Mouse (Mus musculus) embryonic facial prominence, embryonic 13.5 days (tissue): ENCODE results near the gene Arhgef3. TPM values are rescaled to one million over a fixed set of nuclear protein-coding genes. Genes with fewer than 3 reads are reported as not detected.

Experiments
- ATAC-seq: fragments of 200-750 bp; cut with Nextera tagmentation; 2 replicates; pipeline ENCODE4 v1.8.0; 2017; ENCODE audit warnings: low read depth; ENCODE audit not compliant: insufficient number of reproducible peaks, insufficient read depth, low FRiP score, low TSS enrichment
- H3K27ac ChIP-seq: fragments of 300-500 bp; sonication (generic); 2 replicates; pipeline ENCODE4 v1.5.1; 2015; ENCODE audit warnings: moderate library complexity, mild to moderate bottlenecking, inconsistent platforms
- H3K27me3 ChIP-seq: fragments of 300-500 bp; sonication (generic); 2 replicates; pipeline ENCODE4 v1.6.1; 2015; ENCODE audit warnings: mild to moderate bottlenecking, inconsistent platforms
- H3K36me3 ChIP-seq: fragments of 300-500 bp; sonication (generic); 2 replicates; pipeline ENCODE4 v1.6.1; 2015; ENCODE audit warnings: mild to moderate bottlenecking, inconsistent platforms
- H3K4me1 ChIP-seq: fragments of 300-500 bp; sonication (generic); 2 replicates; pipeline ENCODE4 v1.6.1; 2015; ENCODE audit warnings: inconsistent platforms
- H3K4me2 ChIP-seq: fragments of 300-500 bp; sonication (generic); 2 replicates; pipeline ENCODE4 v1.6.1; 2015; ENCODE audit warnings: moderate library complexity, mild to moderate bottlenecking, inconsistent platforms
- H3K4me3 ChIP-seq: fragments of 300-500 bp; sonication (generic); 2 replicates; pipeline ENCODE4 v1.5.1; 2015; ENCODE audit warnings: mild to moderate bottlenecking, inconsistent platforms
- H3K9ac ChIP-seq: fragments of 300-500 bp; sonication (generic); 2 replicates; pipeline ENCODE4 v1.6.1; 2015; ENCODE audit warnings: mild to moderate bottlenecking, inconsistent platforms
- H3K9me3 ChIP-seq: fragments of 300-500 bp; sonication (generic); 2 replicates; pipeline ENCODE4 v1.6.1; 2016; ENCODE audit warnings: inconsistent platforms
- WGBS: fragments of 180-500 bp; shearing (Covaris S2); methylation state at CpG from one replicate; pipeline ENCODE4 v1.1.7; 2015; ENCODE audit warnings: mixed read lengths; 5-methylcytosine and 5-hydroxymethylcytosine counted together
- polyA plus RNA-seq: library from polyadenylated mRNA; unstranded; fragments of >200 nt; fragmentation: Nextera tagmentation; extraction: Ambion mirVana; gene quantifications from 2 replicates; pipeline ENCODE4 v1.2.1, GENCODE M21; 2015

Arhgef3 gene
- polyA plus RNA-seq, 1 experiment from 2014 or later = 12.8 TPM

- ATAC-seq = no peak
- H3K27ac ChIP-seq = no peak overlapping the region
- WGBS = 65% methylated on average over 6 of the region's 6 CpGs
- no peak overlapping the region for H3K9ac ChIP-seq
- no peak overlapping the region for H3K4me3 ChIP-seq
- H3K27me3 ChIP-seq = peaks cover 27% of the 10 kb centered on the region
- no peaks in the 10 kb centered on the region for H3K36me3 ChIP-seq
- H3K4me1 ChIP-seq = peaks cover 14% of the 10 kb centered on the region; the same call in 1 of the 2 replicates
- no peak overlapping the region for H3K4me2 ChIP-seq
- no peaks in the 10 kb centered on the region for H3K9me3 ChIP-seq
Observed at GRCm38 (mm10) chr14:27115991-27116390, 1.3 kb downstream of the Arhgef3 start.

- no peak overlapping the region for H3K9ac ChIP-seq
- H3K36me3 ChIP-seq = no peaks in the 10 kb centered on the region
- no peak overlapping the region for H3K4me2 ChIP-seq
- H3K27me3 ChIP-seq = peaks cover 27% of the 10 kb centered on the region
- H3K9me3 ChIP-seq = no peaks in the 10 kb centered on the region
- H3K4me1 ChIP-seq = peaks cover 14% of the 10 kb centered on the region; the same call in 1 of the 2 replicates
- no peak overlapping the region for H3K4me3 ChIP-seq
- no peak overlapping the region for H3K27ac ChIP-seq
- no peak for ATAC-seq
- WGBS = 73% methylated on average over 4 of the region's 4 CpGs
Observed at GRCm38 (mm10) chr14:27116577-27117165, 2.0 kb downstream of the Arhgef3 start.

GRCm38 (mm10) chr14:27118546-27118945, 3.8 kb downstream of the Arhgef3 start:
- H3K4me1 ChIP-seq = peaks cover 27% of the 10 kb centered on the region
- no peak overlapping the region for H3K4me3 ChIP-seq
- no peak overlapping the region for H3K9ac ChIP-seq
- H3K36me3 ChIP-seq = no peaks in the 10 kb centered on the region
- 79% methylated on average over 5 of the region's 5 CpGs for WGBS
- peaks cover 22% of the 10 kb centered on the region for H3K27me3 ChIP-seq
- no peak for ATAC-seq
- H3K9me3 ChIP-seq = no peaks in the 10 kb centered on the region
- no peak overlapping the region for H3K4me2 ChIP-seq
- no peak overlapping the region for H3K27ac ChIP-seq

DNA sequence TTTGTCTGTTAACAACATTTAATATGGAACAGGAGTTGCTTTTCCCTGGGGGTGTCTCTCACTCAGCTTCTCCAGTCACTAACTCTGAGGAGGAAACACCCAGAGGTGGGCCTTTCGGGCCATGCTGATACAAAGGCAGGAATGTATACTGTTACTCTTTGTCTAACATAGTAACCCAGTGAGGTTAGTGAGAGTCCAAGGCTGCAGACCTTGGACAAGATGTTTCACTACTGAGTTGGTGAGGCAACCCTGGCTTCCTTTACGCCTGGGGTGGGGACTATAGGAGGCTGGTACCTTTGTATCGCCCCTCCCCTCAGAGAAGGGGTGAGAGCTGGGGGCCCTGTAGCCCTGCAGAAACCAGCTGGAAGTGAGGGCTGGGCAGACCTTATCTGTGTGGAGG, 7.9 kb downstream of the Arhgef3 start:
- ATAC-seq = no peak
- 61% methylated on average over 3 of the region's 3 CpGs for WGBS
- H3K27ac ChIP-seq = peak overlapping the region; percentile 56; the same call in 1 of the 2 replicates

GRCm38 (mm10) chr14:27123543-27123942, 8.8 kb downstream of the Arhgef3 start:
- Histone ChIP-seq H3K9ac (no peak overlapping the region), H3K4me1 (peaks cover 15% of the 10 kb centered on the region), H3K4me3 (no peak overlapping the region), H3K27me3 (no peaks in the 10 kb centered on the region), H3K36me3 (no peaks in the 10 kb centered on the region), H3K9me3 (no peaks in the 10 kb centered on the region), H3K27ac (peak overlapping the region; percentile 12; the same call in 1 of the 2 replicates), H3K4me2 (no peak overlapping the region)
- ATAC-seq = no peak
- WGBS = 49% methylated on average over 8 of the region's 8 CpGs

More for the DNA sequence above, 7.9 kb downstream of the Arhgef3 start:
- H3K9me3 ChIP-seq = no peaks in the 10 kb centered on the region
- no peaks in the 10 kb centered on the region for H3K36me3 ChIP-seq
- H3K4me2 ChIP-seq = no peak overlapping the region
- H3K27me3 ChIP-seq = no peaks in the 10 kb centered on the region
- H3K4me1 ChIP-seq = peaks cover 15% of the 10 kb centered on the region
- no peak overlapping the region for H3K9ac ChIP-seq
- H3K4me3 ChIP-seq = no peak overlapping the region

DNA sequence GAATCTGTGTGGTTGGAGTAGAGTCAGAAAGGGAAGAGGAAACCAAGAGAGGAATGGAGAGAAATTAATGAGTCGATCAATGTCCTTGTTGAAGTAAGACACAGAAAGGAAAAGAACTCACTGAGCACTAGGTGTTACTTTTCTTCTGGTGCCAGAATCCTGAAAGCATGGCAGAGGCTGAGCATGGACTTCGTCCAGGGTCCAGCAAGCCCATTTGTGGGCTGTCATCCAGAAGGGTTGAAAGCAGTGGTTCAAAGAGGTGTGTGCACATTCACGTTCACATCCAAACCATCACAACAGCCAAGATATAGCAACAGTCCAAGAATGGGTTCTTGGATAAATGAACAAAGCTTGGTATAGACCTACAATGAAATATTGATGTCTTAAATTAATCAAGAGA, 15.3 kb downstream of the Arhgef3 start:
- Histone ChIP-seq H3K27me3 (no peaks in the 10 kb centered on the region), H3K9ac (no peak overlapping the region), H3K36me3 (no peaks in the 10 kb centered on the region), H3K9me3 (no peaks in the 10 kb centered on the region), H3K4me3 (no peak overlapping the region), H3K4me1 (no peaks in the 10 kb centered on the region), H3K27ac (no peak overlapping the region), H3K4me2 (no peak overlapping the region)
- WGBS = 96% methylated on average over 3 of the region's 3 CpGs
- no peak for ATAC-seq

GRCm38 (mm10) chr14:27130676-27131075, 16.0 kb downstream of the Arhgef3 start:
- ATAC-seq = no peak
- H3K27me3 ChIP-seq = no peaks in the 10 kb centered on the region
- no peaks in the 10 kb centered on the region for H3K9me3 ChIP-seq
- H3K4me3 ChIP-seq = no peak overlapping the region
- no peaks in the 10 kb centered on the region for H3K36me3 ChIP-seq
- H3K27ac ChIP-seq = no peak overlapping the region
- no peaks in the 10 kb centered on the region for H3K4me1 ChIP-seq
- H3K9ac ChIP-seq = no peak overlapping the region
- WGBS = 62% methylated on average over 1 of the region's 1 CpGs
- no peak overlapping the region for H3K4me2 ChIP-seq

- H3K27me3 ChIP-seq = no peaks in the 10 kb centered on the region
- H3K4me2 ChIP-seq = no peak overlapping the region
- no peaks in the 10 kb centered on the region for H3K9me3 ChIP-seq
- H3K9ac ChIP-seq = no peak overlapping the region
- H3K36me3 ChIP-seq = no peaks in the 10 kb centered on the region
- ATAC-seq = no peak
- no peaks in the 10 kb centered on the region for H3K4me1 ChIP-seq
- no peak overlapping the region for H3K4me3 ChIP-seq
- 78% methylated on average over 1 of the region's 1 CpGs for WGBS
- H3K27ac ChIP-seq = no peak overlapping the region
Observed at GRCm38 (mm10) chr14:27131521-27131920, 16.8 kb downstream of the Arhgef3 start.

DNA sequence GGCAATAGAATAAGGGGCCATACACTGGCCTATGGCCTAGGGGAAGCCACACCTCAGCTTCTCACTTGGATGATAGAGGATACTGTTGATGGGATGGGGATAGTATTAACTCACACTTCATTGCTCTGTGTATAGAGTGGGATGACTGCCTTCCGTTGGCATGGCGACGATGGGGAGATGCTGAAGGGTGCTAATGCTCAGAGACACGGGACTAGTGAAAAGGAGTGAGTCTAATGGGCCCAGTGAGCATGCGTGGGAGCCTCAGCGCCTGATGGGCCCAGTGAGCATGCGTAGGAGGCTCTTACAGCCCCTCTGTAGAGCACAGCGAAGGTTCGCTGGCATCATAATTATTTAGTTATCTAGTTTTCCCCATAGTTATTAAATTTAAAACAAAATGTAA, 24.2 kb downstream of the Arhgef3 start:
- no peaks in the 10 kb centered on the region for H3K9me3 ChIP-seq

GRCm38 (mm10) chr14:27139968-27140367, 25.3 kb downstream of the Arhgef3 start:
- Histone ChIP-seq H3K27ac (no peak overlapping the region), H3K4me1 (peaks cover 10% of the 10 kb centered on the region), H3K27me3 (no peaks in the 10 kb centered on the region), H3K9me3 (no peaks in the 10 kb centered on the region), H3K4me2 (no peak overlapping the region), H3K9ac (no peak overlapping the region), H3K4me3 (no peak overlapping the region), H3K36me3 (no peaks in the 10 kb centered on the region)
- ATAC-seq = no peak
- WGBS = 82% methylated on average over 3 of the region's 3 CpGs

More for the DNA sequence above, 24.2 kb downstream of the Arhgef3 start:
- H3K27me3 ChIP-seq = no peaks in the 10 kb centered on the region
- no peak overlapping the region for H3K4me3 ChIP-seq
- no peaks in the 10 kb centered on the region for H3K36me3 ChIP-seq
- WGBS = 89% methylated on average over 9 of the region's 9 CpGs
- peaks cover 4% of the 10 kb centered on the region; the same call in 1 of the 2 replicates for H3K4me1 ChIP-seq
- H3K9ac ChIP-seq = no peak overlapping the region
- no peak for ATAC-seq
- no peak overlapping the region for H3K4me2 ChIP-seq
- H3K27ac ChIP-seq = no peak overlapping the region

DNA sequence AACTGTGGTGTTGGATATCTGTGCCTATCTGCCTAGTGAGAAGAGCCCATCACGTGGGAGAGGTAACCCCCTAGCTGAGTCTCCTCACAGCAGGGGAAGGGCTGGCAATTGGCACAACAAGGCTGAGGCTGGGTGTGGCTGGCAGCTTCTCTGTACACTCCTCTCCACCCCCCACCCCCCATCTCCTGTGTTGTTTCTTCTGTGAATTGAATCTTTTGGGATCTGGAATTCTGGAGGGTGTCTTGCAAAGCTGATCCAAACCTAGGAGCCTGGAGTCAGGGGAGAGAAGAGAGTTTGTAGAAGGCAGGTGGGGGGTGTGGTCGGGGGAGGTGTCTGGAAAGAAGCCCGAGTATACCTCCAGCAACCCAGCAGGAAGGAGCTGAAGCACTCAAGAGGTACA, 26.8 kb downstream of the Arhgef3 start:
- Histone ChIP-seq H3K9ac (no peak overlapping the region), H3K9me3 (no peaks in the 10 kb centered on the region), H3K4me1 (peaks cover 17% of the 10 kb centered on the region), H3K4me3 (no peak overlapping the region), H3K36me3 (no peaks in the 10 kb centered on the region), H3K27ac (no peak overlapping the region), H3K27me3 (no peaks in the 10 kb centered on the region), H3K4me2 (no peak overlapping the region)
- no peak for ATAC-seq
- WGBS = 23% methylated on average over 3 of the region's 3 CpGs

DNA sequence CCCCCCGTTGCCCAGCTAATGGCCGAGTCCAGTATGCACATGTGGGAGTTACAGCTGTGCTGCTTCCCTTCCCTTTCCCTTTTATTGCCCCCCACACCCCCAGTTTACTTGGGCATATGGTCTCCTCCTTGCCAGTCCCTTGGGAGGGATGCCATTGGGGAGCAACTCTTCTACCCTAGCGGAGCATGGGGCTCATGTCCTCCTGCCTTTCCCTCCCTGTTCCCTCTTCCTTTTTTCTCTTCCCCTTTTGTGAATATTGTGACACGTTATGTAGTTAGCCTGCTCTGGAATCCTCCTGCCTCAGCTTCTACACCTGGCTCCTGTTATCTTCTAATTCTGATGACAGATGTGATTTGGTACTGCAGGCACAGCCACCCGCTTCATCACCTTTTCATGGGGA, 28.0 kb downstream of the Arhgef3 start:
- H3K4me3 ChIP-seq = no peak overlapping the region
- no peaks in the 10 kb centered on the region for H3K27me3 ChIP-seq
- peaks cover 17% of the 10 kb centered on the region for H3K4me1 ChIP-seq
- no peaks in the 10 kb centered on the region for H3K36me3 ChIP-seq
- H3K4me2 ChIP-seq = no peak overlapping the region
- H3K27ac ChIP-seq = no peak overlapping the region
- H3K9me3 ChIP-seq = no peaks in the 10 kb centered on the region
- H3K9ac ChIP-seq = no peak overlapping the region
- ATAC-seq = no peak
- 84% methylated on average over 5 of the region's 5 CpGs for WGBS
